8 mouse cellular contexts compared by ENCODE assay signal in the genomic region with DNA sequence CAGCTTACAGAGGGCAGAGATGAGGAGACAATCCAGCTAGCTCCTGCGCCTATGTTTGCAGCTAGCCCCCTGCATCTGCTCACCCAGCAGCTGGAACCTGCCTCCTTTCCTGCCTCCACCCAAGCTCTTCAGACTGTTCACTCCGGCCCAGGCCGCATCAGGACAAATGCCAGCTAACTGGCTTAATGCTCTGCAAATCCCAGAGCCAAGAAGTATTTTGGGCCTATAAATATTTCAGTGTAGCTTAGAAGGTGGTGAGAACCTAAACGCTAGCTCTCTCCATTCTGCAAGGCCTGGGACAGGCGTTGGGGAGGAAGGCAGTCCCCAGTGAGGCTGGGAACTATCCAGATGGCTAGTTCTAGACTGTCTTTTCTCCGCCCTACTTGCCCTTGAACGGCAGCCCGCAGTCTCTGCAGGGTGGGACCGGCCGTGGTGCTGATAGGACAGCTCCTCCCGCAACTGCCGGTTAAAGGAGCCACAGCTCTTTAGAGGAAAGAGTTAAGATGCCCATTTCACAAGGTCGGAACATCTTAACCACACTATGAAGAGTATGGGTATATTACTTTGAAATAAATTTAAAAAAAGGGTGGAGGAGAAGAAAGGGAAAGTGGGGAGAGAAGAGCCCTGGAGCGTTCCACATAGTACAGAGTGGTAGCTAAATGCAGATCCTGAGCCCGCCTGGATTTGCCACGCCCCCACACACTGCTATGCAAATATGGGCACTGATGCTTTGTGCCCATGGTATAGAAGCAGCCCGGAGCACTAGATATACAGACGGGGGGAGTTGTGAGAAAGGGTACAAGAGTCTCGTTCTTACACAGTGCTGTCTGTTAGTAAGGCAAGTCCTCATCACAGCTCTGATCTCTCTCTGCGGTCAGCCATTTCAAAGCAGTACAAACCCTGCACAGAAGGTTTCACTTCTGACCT. TPM values are rescaled to one million over a fixed set of nuclear protein-coding genes. Genes with fewer than 3 reads are reported as not detected.
DNase-seq lines count a peak whose midpoint lies in the region; ATAC-seq lines count a peak whose summit lies in the region.

No protein-coding gene starts in this region.

- H3K4me3 ChIP-seq in embryonic facial prominence, embryonic 11.5 days (ENCODE audit: low read depth, low read length), result no peak overlapping the region
- H3K4me3 ChIP-seq in neural tube, embryonic 13.5 days, result no peak overlapping the region

- H3K36me3 ChIP-seq in embryonic facial prominence, embryonic 11.5 days (replicated peaks; ENCODE audit: control insufficient read depth, insufficient read depth, low read depth, low read length), result no peaks in the 10 kb centered on the region
- H3K36me3 ChIP-seq in neural tube, embryonic 13.5 days, result no peaks in the 10 kb centered on the region

- 18% methylated on average over 20 of the region's 20 CpGs for WGBS in embryonic facial prominence, embryonic 11.5 days
- WGBS in neural tube, embryonic 13.5 days, result 15% methylated on average over 20 of the region's 20 CpGs

- peak; percentile 52 for ATAC-seq in embryonic facial prominence, embryonic 11.5 days (replicated peaks; ENCODE audit: insufficient number of reproducible peaks, low FRiP score, low TSS enrichment, low read depth)
- ATAC-seq in neural tube, embryonic 13.5 days (ENCODE audit: low read depth), result peak; percentile 71

- no peaks in the 10 kb centered on the region for H3K9me3 ChIP-seq in embryonic facial prominence, embryonic 11.5 days (replicated peaks; ENCODE audit: control insufficient read depth, low read length)
- H3K9me3 ChIP-seq in neural tube, embryonic 13.5 days, result no peaks in the 10 kb centered on the region

- no peaks in the 10 kb centered on the region for H3K4me1 ChIP-seq in embryonic facial prominence, embryonic 11.5 days (ENCODE audit: control insufficient read depth, insufficient read depth, low read length)
- H3K4me1 ChIP-seq in neural tube, embryonic 13.5 days (replicated peaks), result peaks cover 36% of the 10 kb centered on the region

- peak; percentile 26 for DNase-seq in A20 (ENCODE audit: low read depth, low spot score)
- DNase-seq in adrenal gland, postnatal 10 days, result peak; percentile 87
- DNase-seq in embryonic facial prominence, embryonic 11.5 days (ENCODE audit: low spot score), result peak; percentile 88
- DNase-seq in heart, adult 8-10 months (ENCODE audit: low spot score), result peak; percentile 72
- DNase-seq in kidney, adult 8-10 months, result peak; percentile 21 to 41
- DNase-seq in lung, adult 18-20 months, result peak; percentile 33 to 38
- peak; percentile 56 for DNase-seq in thymus, postnatal 14 days

- H3K9ac ChIP-seq in embryonic facial prominence, embryonic 11.5 days (replicated peaks; ENCODE audit: low read length), result no peak overlapping the region
- H3K9ac ChIP-seq in neural tube, embryonic 13.5 days, result 0 out of 2 replicates have a peak overlapping the region, but pooled peaks have one; percentile 22

- H3K4me2 ChIP-seq in embryonic facial prominence, embryonic 11.5 days (ENCODE audit: low read depth, low read length), result no peak overlapping the region
- H3K4me2 ChIP-seq in neural tube, embryonic 13.5 days, result peak overlapping the region; percentile 26

- no peak overlapping the region for H3K27ac ChIP-seq in embryonic facial prominence, embryonic 11.5 days (replicated peaks; ENCODE audit: low read depth, low read length)
- peak overlapping the region; percentile 59 for H3K27ac ChIP-seq in neural tube, embryonic 13.5 days (replicated peaks)

- H3K27me3 ChIP-seq in embryonic facial prominence, embryonic 11.5 days (ENCODE audit: control insufficient read depth, insufficient read depth, low read length), result no peaks in the 10 kb centered on the region
- H3K27me3 ChIP-seq in neural tube, embryonic 13.5 days, result no peaks in the 10 kb centered on the region

RNA-seq across cellular contexts. Expression of gene Nav1, which starts 8.9 kb away (rescaled TPM):
- total RNA-seq in adrenal gland, postnatal 10 days (2021), result 10 to 100 TPM; 20.8 to 35.2 TPM
- polyA plus RNA-seq in embryonic facial prominence, embryonic 11.5 days (2014; fragmentation: Nextera tagmentation; extraction: Ambion mirVana), result 11.9 and 13.4 TPM in 2 replicates
- total RNA-seq in heart, adult 8-10 months (2022), result 10 to 100 TPM; 14.8 to 19.1 (median 15.9) TPM
- 34.9 and 38.6 TPM in 2 replicates for polyA plus RNA-seq in neural tube, embryonic 13.5 days (2015; fragmentation: Nextera tagmentation; extraction: Ambion mirVana)

Comparison
In these comparisons a context has a peak if more than half of its experiments do, and no peak if none do; other contexts are left out.
1. DNase-seq: peak in every context shown above with its lines; median percentile 88 in embryonic facial prominence, embryonic 11.5 days; 87 in adrenal gland, postnatal 10 days; 72 in heart, adult 8-10 months; 56 in thymus, postnatal 14 days; 36 in lung, adult 18-20 months; 31 in kidney, adult 8-10 months; 26 in A20.